Mouse (Mus musculus) midbrain, embryonic 11.5 days (tissue): ENCODE results near the gene Hnrnpk. TPM values are rescaled to one million over a fixed set of nuclear protein-coding genes. Genes with fewer than 3 reads are reported as not detected.
A peak's percentile ranks its signal among the peaks of the same experiment; 100 is the strongest.

Experiments
- ATAC-seq: fragments of 200-750 bp; cut with Nextera tagmentation; 2 replicates; pipeline ENCODE4 v1.8.0; 2017; ENCODE audit warnings: moderate TSS enrichment, moderate library complexity; ENCODE audit not compliant: low FRiP score
- DNase-seq: peaks from one replicate; pipeline ENCODE4 v3.0.0; 2015; ENCODE audit warnings: low spot score; ENCODE audit errors: missing footprints
- H3K27ac ChIP-seq: fragments of 300-500 bp; sonication (generic); 2 replicates; pipeline ENCODE4 v1.5.1; 2014; ENCODE audit warnings: low read depth, low read length
- H3K27me3 ChIP-seq: fragments of 300-500 bp; sonication (generic); 2 replicates; pipeline ENCODE4 v1.6.1; 2014; ENCODE audit warnings: mild to moderate bottlenecking, low read length, moderate library complexity, mixed read lengths; ENCODE audit not compliant: control insufficient read depth, insufficient read depth
- H3K36me3 ChIP-seq: fragments of 300-500 bp; sonication (generic); 2 replicates; pipeline ENCODE4 v1.6.1; 2014; ENCODE audit warnings: mild to moderate bottlenecking, low read length, moderate library complexity, mixed read lengths; ENCODE audit not compliant: control insufficient read depth, insufficient read depth
- H3K4me1 ChIP-seq: fragments of 300-500 bp; sonication (generic); 2 replicates; pipeline ENCODE4 v1.6.1; 2014; ENCODE audit warnings: low read length; ENCODE audit not compliant: control insufficient read depth, insufficient read depth
- H3K4me2 ChIP-seq: fragments of 300-500 bp; sonication (generic); 2 replicates; pipeline ENCODE4 v1.6.1; 2014; ENCODE audit warnings: mild to moderate bottlenecking, moderate library complexity
- H3K4me3 ChIP-seq: fragments of 300-500 bp; sonication (generic); 2 replicates; pipeline ENCODE4 v1.5.1; 2014; ENCODE audit warnings: low read depth, low read length
- H3K9ac ChIP-seq: fragments of 300-500 bp; sonication (generic); 2 replicates; pipeline ENCODE4 v1.6.1; 2014; ENCODE audit warnings: low read length
- H3K9me3 ChIP-seq: fragments of 300-500 bp; sonication (generic); 2 replicates; pipeline ENCODE4 v1.6.1; 2016; ENCODE audit warnings: low read length; ENCODE audit not compliant: control insufficient read depth
- WGBS: fragments of 180-500 bp; shearing (Covaris S2); extraction: QIAGEN DNeasy Blood & Tissue Kit; methylation state at CpG from one replicate; pipeline ENCODE4 v1.1.7; 2014; 5-methylcytosine and 5-hydroxymethylcytosine counted together
- microRNA counts: library from miRNA; unstranded; fragments of <30 nt; microRNA quantifications from one replicate; lab custom pipeline; 2015
- microRNA-seq: library from miRNA; unstranded; fragments of <30 nt; microRNA quantifications from one replicate; pipeline ENCODE4, GENCODE M21; 2017
- polyA plus RNA-seq: library from polyadenylated mRNA; unstranded; fragments of >200 nt; fragmentation: Nextera tagmentation; extraction: Ambion mirVana; gene quantifications from 2 replicates; pipeline ENCODE4 v1.2.1, GENCODE M21; 2014

The Hnrnpk gene
- polyA plus RNA-seq, 1 experiment from 2014 or later: 2,649 TPM

DNA sequence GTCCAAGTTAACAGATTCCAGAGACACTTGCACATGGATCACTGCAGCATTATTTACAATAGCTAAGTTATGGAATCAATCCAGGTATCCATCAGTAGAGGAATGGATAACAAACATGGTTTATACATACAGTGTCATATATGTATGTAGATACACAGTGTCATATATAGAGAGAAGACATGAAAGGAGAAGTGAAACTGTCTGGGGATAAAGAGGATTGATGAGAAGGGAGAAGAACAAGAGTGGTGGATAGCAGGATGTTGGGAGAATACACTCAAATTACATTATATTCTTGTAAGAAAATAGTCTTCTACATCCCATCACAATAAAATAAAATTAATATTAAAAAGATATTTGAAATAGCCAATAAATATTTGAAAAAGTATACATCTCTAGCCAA lies 50.1 kb downstream of the Hnrnpk start:
- H3K9me3 ChIP-seq: no peaks in the 10 kb centered on the region
- H3K9ac ChIP-seq: no peak overlapping the region
- no peak overlapping the region for H3K4me3 ChIP-seq
- no peaks in the 10 kb centered on the region for H3K36me3 ChIP-seq
- DNase-seq (no peak), ATAC-seq (no peak)
- no peak overlapping the region for H3K27ac ChIP-seq
- no peaks in the 10 kb centered on the region for H3K4me1 ChIP-seq
- no peak overlapping the region for H3K4me2 ChIP-seq
- H3K27me3 ChIP-seq: no peaks in the 10 kb centered on the region

DNA sequence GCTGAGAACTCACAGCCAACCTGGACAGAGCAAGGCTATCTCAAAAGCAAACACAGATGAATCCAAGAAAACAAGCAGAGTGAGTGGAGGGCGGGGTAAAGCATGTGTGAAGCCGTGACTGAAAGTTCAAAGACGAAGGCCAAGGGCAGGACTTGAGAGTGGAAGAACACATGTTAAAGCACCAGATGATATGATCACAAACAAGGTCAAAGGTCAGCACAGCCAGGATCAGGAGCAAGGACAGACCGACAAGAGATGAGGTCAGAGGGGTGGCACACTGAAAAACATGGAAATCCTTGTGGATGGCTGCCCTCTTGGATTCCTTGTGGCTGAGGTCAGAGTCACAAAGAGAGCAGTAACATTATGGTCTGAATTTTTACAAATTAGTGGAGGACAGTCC lies 52.5 kb downstream of the Hnrnpk start:
- WGBS: 66% methylated on average over 4 of the region's 4 CpGs
- ATAC-seq: no peak

DNA sequence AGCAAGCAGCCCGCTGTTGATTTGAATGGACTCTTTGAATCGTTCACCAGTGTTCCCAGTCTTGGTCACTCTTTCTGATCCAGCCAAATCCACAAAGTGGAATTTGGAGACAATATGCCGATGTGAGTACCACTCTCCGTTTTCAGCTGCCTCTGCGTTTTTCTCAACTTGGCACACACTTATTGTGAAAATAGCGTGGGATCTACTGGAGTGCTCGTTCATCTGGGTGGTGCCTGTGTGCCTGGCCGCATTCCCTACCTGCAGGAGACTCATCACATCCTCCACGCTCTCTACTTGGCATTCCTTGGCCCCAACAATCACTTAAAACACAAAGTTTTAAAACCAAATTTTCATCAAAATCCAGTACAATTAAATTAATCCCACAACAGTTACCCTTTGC lies 58.6 kb downstream of the Hnrnpk start:
- no peaks in the 10 kb centered on the region for H3K36me3 ChIP-seq
- no peak overlapping the region for H3K27ac ChIP-seq
- H3K27me3 ChIP-seq: no peaks in the 10 kb centered on the region
- no peaks in the 10 kb centered on the region for H3K9me3 ChIP-seq
- H3K4me1 ChIP-seq: no peaks in the 10 kb centered on the region
- ATAC-seq (no peak), DNase-seq (no peak)
- H3K4me3 ChIP-seq: no peak overlapping the region
- WGBS: 80% methylated on average over 9 of the region's 9 CpGs
- no peak overlapping the region for H3K9ac ChIP-seq
- H3K4me2 ChIP-seq: no peak overlapping the region

More for the DNA sequence above, 52.5 kb downstream of the Hnrnpk start:
- H3K4me3 ChIP-seq: no peak overlapping the region
- no peaks in the 10 kb centered on the region for H3K4me1 ChIP-seq
- no peaks in the 10 kb centered on the region for H3K27me3 ChIP-seq
- H3K9me3 ChIP-seq: no peaks in the 10 kb centered on the region
- no peak overlapping the region for H3K9ac ChIP-seq
- no peaks in the 10 kb centered on the region for H3K36me3 ChIP-seq
- no peak overlapping the region for H3K27ac ChIP-seq
- DNase-seq: no peak
- no peak overlapping the region for H3K4me2 ChIP-seq

MicroRNA genes within 50 kb of the gene (microRNA counts, 519-probe panel; counts per million panel counts)
- 3,123 counts per million, percentile 14 among the panel's probes with 10 or more counts for microRNA mmu-miR-7a (lab: Ali Mortazavi, UCI)

Small RNAs within 50 kb of the gene (microRNA-seq; reads per million reads assigned to microRNA genes)
- 384 reads per million, percentile 69 among the genes with 10 or more reads in this experiment for gene Mir7-1

Other genes starting within 250 kb of the Hnrnpk start
- 59.1 and 63.1 TPM in 2 replicates for gene Idnk, start 245.7 kb downstream of the Hnrnpk start, polyA plus RNA-seq
- gene Ubqln1, start 187.7 kb downstream of the Hnrnpk start, polyA plus RNA-seq: 150 and 155 TPM in 2 replicates
- 40.8 and 45.5 TPM in 2 replicates for gene Gkap1, start 127.6 kb downstream of the Hnrnpk start, polyA plus RNA-seq
- 1.1 and 1.3 TPM in 2 replicates for gene Kif27, start 44.2 kb downstream of the Hnrnpk start, polyA plus RNA-seq
- 31.1 and 34.9 TPM in 2 replicates for gene 2210016F16Rik, start 18.1 kb downstream of the Hnrnpk start, polyA plus RNA-seq
- gene Rmi1, start 1.1 kb downstream of the Hnrnpk start, polyA plus RNA-seq: 34.1 and 36.6 TPM in 2 replicates
- gene Slc28a3, start 207.5 kb upstream of the Hnrnpk start, polyA plus RNA-seq: not detected in 2 replicates